Mouse (Mus musculus): ENCODE results near the gene Atp6v1g2.
"Not testable (repeated sequence)": the region's sequence is repeated elsewhere in the genome, so short reads cannot be mapped to it uniquely, and the experiment has no call there.

Atp6v1g2 gene

GRCm38 (mm10) chr17:35204494-35205379 is 28.7 kb upstream of the Atp6v1g2 start, which contains the start of gene Lta:
Gene Lta, minus strand, starts transcription at chr17:35205351.
- DNase-seq (ENCODE audit: low spot score): no peak

GRCm38 (mm10) chr17:35205380-35205769 is 28.1 kb upstream of the Atp6v1g2 start:
- DNase-seq (ENCODE audit: low spot score): no peak

GRCm38 (mm10) chr17:35209785-35210535 is 23.5 kb upstream of the Atp6v1g2 start:
- DNase-seq (ENCODE audit: low spot score): no peak

DNA sequence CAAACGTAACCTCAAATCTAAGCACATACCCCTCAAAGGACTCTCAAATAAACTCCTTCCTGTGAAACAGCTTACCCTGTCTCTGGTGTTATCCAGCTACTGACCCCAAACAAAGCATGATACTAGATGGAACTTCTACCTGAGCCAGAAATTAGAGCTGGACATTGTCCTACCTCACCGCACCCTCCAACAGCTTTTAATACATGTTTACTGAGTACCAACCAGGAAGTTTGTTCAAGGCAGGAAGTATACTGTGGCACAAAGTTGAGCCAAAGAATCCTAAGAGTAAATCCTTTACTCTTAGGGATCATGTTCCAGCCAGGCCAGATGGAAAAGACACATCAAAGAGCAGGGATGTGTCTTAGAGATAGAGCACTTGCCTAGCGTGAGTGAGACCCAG is 22.9 kb upstream of the Atp6v1g2 start:
- no peak for DNase-seq (ENCODE audit: low spot score)

DNA sequence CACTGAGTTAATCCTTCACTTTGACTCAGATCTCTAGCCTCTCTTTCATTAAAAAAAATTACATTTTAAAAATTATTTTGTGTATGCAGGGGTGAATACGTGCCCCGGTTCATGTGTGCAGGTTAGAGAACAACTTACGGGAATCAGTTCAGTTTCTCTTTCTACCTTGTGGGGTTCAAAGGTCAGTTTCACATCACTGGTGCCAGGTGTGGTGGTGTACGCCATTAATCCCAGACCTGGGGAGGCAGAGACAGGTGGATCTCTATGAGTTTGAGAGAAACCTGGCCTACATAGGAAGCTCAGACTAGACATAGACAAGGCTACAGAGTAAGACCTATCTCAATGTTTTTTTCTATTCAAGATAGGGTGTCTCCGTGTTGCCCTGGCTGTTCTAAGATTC is 20.4 kb upstream of the Atp6v1g2 start:
- DNase-seq (ENCODE audit: low spot score): no peak

GRCm38 (mm10) chr17:35218516-35219193 is 14.8 kb upstream of the Atp6v1g2 start:
- no peak for DNase-seq (ENCODE audit: low spot score)

GRCm38 (mm10) chr17:35219601-35220041 is 13.8 kb upstream of the Atp6v1g2 start:
- DNase-seq (ENCODE audit: low spot score): no peak

- no peak for DNase-seq (ENCODE audit: low spot score)
Measured at GRCm38 (mm10) chr17:35220156-35220952, 13.1 kb upstream of the Atp6v1g2 start, which contains the start of gene Gm16181. Gene Gm16181, plus strand, starts transcription at chr17:35220834.

- no peak for DNase-seq (ENCODE audit: low spot score)
Measured at GRCm38 (mm10) chr17:35222299-35222698, 11.2 kb upstream of the Atp6v1g2 start.

- no peak for DNase-seq (ENCODE audit: low spot score)
Measured at GRCm38 (mm10) chr17:35224641-35225040, 8.8 kb upstream of the Atp6v1g2 start.

- DNase-seq (ENCODE audit: low spot score): no peak
Measured at GRCm38 (mm10) chr17:35225456-35225855, 8.0 kb upstream of the Atp6v1g2 start.

DNA sequence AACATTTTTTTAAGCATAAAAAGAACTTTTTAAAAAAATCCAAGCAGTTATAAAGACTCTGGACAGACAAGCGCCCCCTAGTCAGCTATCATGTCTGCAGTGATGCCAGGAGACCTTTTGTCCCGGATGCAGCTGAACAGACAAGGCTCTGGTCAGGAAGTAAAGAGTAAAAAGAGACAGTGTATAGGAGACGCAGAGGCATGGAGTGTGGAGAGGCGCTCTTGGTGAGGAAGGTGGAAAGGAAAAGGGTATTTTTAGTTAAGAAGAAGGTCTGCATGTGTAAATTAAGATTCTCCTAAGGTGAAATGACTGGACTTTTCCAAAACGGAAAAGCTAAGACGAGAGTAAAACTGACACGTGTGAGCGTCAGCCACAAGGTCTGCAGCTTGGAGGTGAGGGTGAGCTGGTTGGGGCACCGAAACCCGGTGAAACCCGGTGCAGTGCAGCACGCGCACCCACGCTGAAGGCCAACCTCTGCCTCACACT is 6.9 kb upstream of the Atp6v1g2 start:
- DNase-seq (ENCODE audit: low spot score): no peak

DNA sequence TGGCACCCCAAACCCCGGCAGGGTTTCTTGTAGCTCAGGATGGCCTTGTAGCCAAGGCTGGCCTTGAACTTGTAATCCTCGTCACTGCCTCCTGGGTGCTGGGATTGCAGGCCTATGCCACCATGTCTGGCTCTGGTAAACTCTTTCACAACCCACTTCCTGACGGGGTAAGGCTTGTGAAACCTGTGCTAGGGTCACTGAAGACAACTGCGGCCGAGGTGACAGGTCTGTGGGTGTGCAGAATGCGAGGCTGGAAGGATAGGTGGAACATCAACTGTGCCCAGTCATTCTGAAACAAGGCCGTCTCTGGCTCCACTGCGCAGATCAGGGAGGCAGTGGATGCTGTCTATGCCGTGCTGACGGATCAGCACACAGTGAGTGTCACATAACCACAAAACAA is 2.4 kb upstream of the Atp6v1g2 start:
- no peak for DNase-seq (ENCODE audit: low spot score)

- peak; percentile 81 for DNase-seq (ENCODE audit: low spot score)
Measured at GRCm38 (mm10) chr17:35232043-35232442, 1.4 kb upstream of the Atp6v1g2 start.

- no peak for DNase-seq (ENCODE audit: low spot score)
Measured at GRCm38 (mm10) chr17:35232659-35233058, 801 bp upstream of the Atp6v1g2 start.

DNA sequence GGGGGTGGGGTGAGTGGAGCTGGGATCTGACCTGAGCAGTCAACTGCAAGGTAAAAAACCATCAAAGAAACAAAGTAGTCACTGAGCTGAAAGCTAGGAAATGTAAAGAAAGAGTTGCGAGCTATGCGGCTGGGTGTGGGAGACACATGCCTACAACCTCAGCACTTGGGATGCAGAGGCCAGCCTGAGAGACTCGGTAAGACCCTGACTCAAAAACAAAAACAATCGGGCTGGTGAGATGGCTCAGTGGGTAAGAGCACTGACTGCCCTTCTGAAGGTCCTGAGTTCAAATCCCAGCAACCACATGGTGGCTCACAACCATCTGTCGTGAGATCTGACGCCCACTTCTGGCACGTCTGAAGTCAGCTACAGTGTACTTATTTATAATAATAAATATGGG is 630 bp downstream of the Atp6v1g2 start:
- not testable (repeated sequence) for DNase-seq (ENCODE audit: low spot score)

DNA sequence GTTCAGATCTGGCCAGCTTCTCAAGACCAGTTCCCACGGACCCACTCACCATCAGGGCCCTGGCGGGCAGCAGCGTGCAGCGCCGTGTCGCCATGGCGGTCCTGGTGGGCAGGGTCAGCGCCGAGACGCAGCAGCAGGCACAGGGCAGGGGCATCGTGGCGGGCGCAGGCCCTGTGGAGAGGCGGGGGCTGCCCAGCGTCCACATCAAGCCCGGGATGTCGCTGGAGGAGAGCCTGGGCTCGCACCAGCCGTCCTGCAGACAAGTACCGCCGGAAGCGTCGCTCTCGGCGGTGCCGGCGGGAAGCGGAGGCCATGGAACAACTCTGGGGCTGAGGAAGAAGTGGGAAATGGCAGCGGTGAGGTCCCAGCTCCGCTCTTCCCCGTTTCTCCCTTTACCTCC is 1.4 kb downstream of the Atp6v1g2 start:
- DNase-seq (ENCODE audit: low spot score): peak; percentile 65

GRCm38 (mm10) chr17:35235614-35236389 is 2.3 kb downstream of the Atp6v1g2 start, which contains the start of gene Nfkbil1:
Gene Nfkbil1, minus strand, starts transcription at chr17:35235792.
- peak; percentile 87 for DNase-seq (ENCODE audit: low spot score)

GRCm38 (mm10) chr17:35236390-35236746 is 2.9 kb downstream of the Atp6v1g2 start:
- DNase-seq (ENCODE audit: low spot score): peak; percentile 95

DNA sequence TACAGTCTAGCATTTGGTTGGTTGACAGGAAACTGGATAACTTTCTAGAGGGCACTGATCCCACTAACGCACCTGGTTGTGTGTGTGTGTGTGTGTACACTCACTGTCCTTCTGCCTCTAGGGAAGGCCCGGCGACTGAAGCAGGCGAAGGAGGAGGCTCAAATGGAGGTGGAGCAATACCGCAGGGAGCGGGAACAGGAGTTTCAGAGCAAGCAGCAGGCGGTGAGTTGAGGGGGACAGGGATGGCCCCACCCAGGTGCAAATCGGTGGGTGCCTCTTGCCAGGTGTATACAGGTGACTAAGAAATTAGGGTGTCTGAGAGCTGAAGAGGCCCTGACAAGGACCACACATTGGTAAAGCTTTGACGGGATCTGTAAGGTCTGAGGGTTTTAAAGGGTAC is 3.5 kb downstream of the Atp6v1g2 start:
- DNase-seq (ENCODE audit: low spot score): no peak

GRCm38 (mm10) chr17:35237504-35237903 is 4.0 kb downstream of the Atp6v1g2 start:
- DNase-seq (ENCODE audit: low spot score): no peak
